27 mouse cellular contexts compared by ENCODE assay signal in genomic region chr13:82072449-82072848, GRCm38 (mm10).
DNase-seq lines count a peak whose midpoint lies in the region; ATAC-seq and TF ChIP-seq lines count a peak whose summit lies in the region.
"Had no signal": no experiment of that assay in that cellular context is flagged by ENCODE, and none has a peak within 500 bp of the region (broad histone marks: within the 10 kb centered on the region; RNA-seq: fewer than 3 reads in every experiment).

No protein-coding gene starts in this region.

- peak; percentile 33 to 38 for DNase-seq in spleen, postnatal 36 days (ENCODE audit: low spot score in 2 of 2)
- DNase-seq in spleen, postnatal 4 days (ENCODE audit: low spot score in 2 of 2) = no peak
- no peak for DNase-seq in G1E (ENCODE audit: low spot score)
- DNase-seq in heart, adult 11 months = no peak
- no peak for DNase-seq in lung, adult 18-20 months
- DNase-seq in cerebellum, postnatal 14 days = no peak
- DNase-seq: adrenal gland, adult 8-10 months; adrenal gland, postnatal 14 days; adrenal gland, postnatal 36 days; cerebellum, adult 11-12 months; cerebellum, adult 2 months; cerebellum, adult 9-10 months; cerebellum, postnatal 10 days; cerebellum, postnatal 36 days; embryo, embryonic 11 days had no signal

- TF ChIP-seq CTCF in G1E (IDR thresholded peaks at IDR 0.05; ENCODE audit: low read depth, low read length) = no peak

- no peaks in the 10 kb centered on the region for H3K9me3 ChIP-seq in G1E (replicated peaks)
- H3K9me3 ChIP-seq: embryonic facial prominence, embryonic 13.5 days; embryonic facial prominence, embryonic 15.5 days; forebrain, embryonic 10.5 days; forebrain, embryonic 12.5 days had no signal

- ATAC-seq in G1E (ENCODE audit: extremely low read depth, insufficient number of reproducible peaks, low FRiP score, poor library complexity, severe bottlenecking) = peak; percentile 61
- ATAC-seq in neutrophil, adult 5-6 weeks (ENCODE audit: extremely low read depth, insufficient number of reproducible peaks, low FRiP score, poor library complexity, severe bottlenecking) = peak; percentile 85
- ATAC-seq: activated CD4-positive, CD25-positive, alpha-beta regulatory T cell, adult 4 months; CD4-positive, CD25-positive, alpha-beta regulatory T cell, adult 4 months; forebrain, embryonic 14.5 days; forebrain, embryonic 16.5 days; Patski had no signal

- H3K36me3 ChIP-seq in G1E (replicated peaks) = no peaks in the 10 kb centered on the region
- H3K36me3 ChIP-seq: embryonic facial prominence, embryonic 13.5 days; embryonic facial prominence, embryonic 15.5 days; forebrain, embryonic 10.5 days; forebrain, embryonic 12.5 days had no signal

- no peaks in the 10 kb centered on the region for H3K4me1 ChIP-seq in G1E (ENCODE audit: insufficient read depth, low read depth, low read length)
- H3K4me1 ChIP-seq: forebrain, embryonic 10.5 days; forebrain, embryonic 12.5 days had no signal

- no peak overlapping the region for H3K4me3 ChIP-seq in G1E (ENCODE audit: low read depth, low read length)
- H3K4me3 ChIP-seq: embryonic facial prominence, embryonic 13.5 days; embryonic facial prominence, embryonic 15.5 days; erythroblast, embryonic 14.5 days; forebrain, embryonic 10.5 days; forebrain, embryonic 12.5 days had no signal

- no peaks in the 10 kb centered on the region for H3K27me3 ChIP-seq in G1E (ENCODE audit: insufficient read depth, low read length)
- H3K27me3 ChIP-seq: CH12.LX; embryonic facial prominence, embryonic 13.5 days; embryonic facial prominence, embryonic 15.5 days; forebrain, embryonic 12.5 days; Patski had no signal

Comparison
In these comparisons a context has a peak if more than half of its experiments do, and no peak if none do; other contexts are left out.
1. DNase-seq: peak in spleen, postnatal 36 days (2 of 2); none in spleen, postnatal 4 days (0 of 2), G1E (single experiment), heart, adult 11 months (single experiment), lung, adult 18-20 months (0 of 2) and cerebellum, postnatal 14 days (0 of 2).